10 mouse cellular contexts compared by ENCODE assay signal in the genomic region with DNA sequence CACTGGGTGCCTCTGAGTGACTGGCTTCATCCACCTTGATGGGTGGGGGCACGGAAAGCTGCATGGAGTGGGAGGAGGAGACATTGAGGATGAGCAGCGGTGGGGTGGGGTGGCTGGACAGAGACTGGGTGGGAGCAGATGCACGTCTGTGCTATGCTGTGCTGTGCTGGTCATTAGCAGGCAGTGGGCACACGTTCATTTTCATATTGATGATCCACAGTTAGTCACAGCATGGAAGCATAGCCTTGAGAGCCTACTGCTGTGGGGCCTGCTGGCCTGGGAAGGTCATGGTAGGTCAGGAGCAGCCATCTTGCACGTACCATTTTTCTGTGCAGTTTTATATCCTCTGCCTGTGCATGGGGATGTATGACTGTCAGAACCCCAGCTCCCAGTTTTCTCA. TPM values are rescaled to one million over a fixed set of nuclear protein-coding genes. Genes with fewer than 3 reads are reported as not detected.
DNase-seq lines count a peak whose midpoint lies in the region; ATAC-seq and TF ChIP-seq lines count a peak whose summit lies in the region.
"Had no signal": no experiment of that assay in that cellular context is flagged by ENCODE, and none has a peak within 500 bp of the region (broad histone marks: within the 10 kb centered on the region; RNA-seq: fewer than 3 reads in every experiment).

No protein-coding gene starts in this region.

- H3K36me3 ChIP-seq in hindbrain, embryonic 15.5 days = no peaks in the 10 kb centered on the region
- no peaks in the 10 kb centered on the region for H3K36me3 ChIP-seq in hindbrain, embryonic 11.5 days (ENCODE audit: control insufficient read depth, insufficient read depth, low read length)
- no peaks in the 10 kb centered on the region for H3K36me3 ChIP-seq in midbrain, embryonic 12.5 days
- 0 out of 2 replicates have a peak, but pooled peaks cover 2% of the 10 kb centered on the region for H3K36me3 ChIP-seq in midbrain, postnatal 0 days (ENCODE audit: insufficient read depth, low read length)
- H3K36me3 ChIP-seq in intestine, postnatal 0 days (ENCODE audit: control insufficient read depth, insufficient read depth) = peaks cover 10% of the 10 kb centered on the region; the same call in 1 of the 2 replicates

- ATAC-seq in hindbrain, embryonic 15.5 days (ENCODE audit: low FRiP score, low read depth) = no peak
- ATAC-seq in hindbrain, embryonic 11.5 days (ENCODE audit: low FRiP score) = no peak
- ATAC-seq in midbrain, embryonic 12.5 days (ENCODE audit: low FRiP score, low read depth) = no peak
- no peak for ATAC-seq in midbrain, postnatal 0 days (ENCODE audit: low FRiP score)
- ATAC-seq in intestine, postnatal 0 days = no peak

- H3K27ac ChIP-seq in hindbrain, embryonic 15.5 days (replicated peaks) = peak overlapping the region; percentile 27; the same call in 1 of the 2 replicates
- H3K27ac ChIP-seq in hindbrain, embryonic 11.5 days (ENCODE audit: low read depth, low read length) = no peak overlapping the region
- peak overlapping the region; percentile 10; the same call in 1 of the 2 replicates for H3K27ac ChIP-seq in midbrain, embryonic 12.5 days (replicated peaks)
- H3K27ac ChIP-seq in midbrain, postnatal 0 days (ENCODE audit: low read depth, low read length) = no peak overlapping the region
- peak overlapping the region; percentile 57; the same call in 1 of the 2 replicates for H3K27ac ChIP-seq in intestine, postnatal 0 days (ENCODE audit: low read depth, low read length)

- no peak overlapping the region for H3K4me3 ChIP-seq in hindbrain, embryonic 15.5 days
- H3K4me3 ChIP-seq in hindbrain, embryonic 11.5 days (ENCODE audit: low read depth, low read length) = no peak overlapping the region
- no peak overlapping the region for H3K4me3 ChIP-seq in midbrain, embryonic 12.5 days
- no peak overlapping the region for H3K4me3 ChIP-seq in midbrain, postnatal 0 days (ENCODE audit: low read depth, low read length)
- no peak overlapping the region for H3K4me3 ChIP-seq in intestine, postnatal 0 days (ENCODE audit: low read depth, low read length)

- WGBS in hindbrain, embryonic 15.5 days = 60% methylated on average over 5 of the region's 5 CpGs
- WGBS in hindbrain, embryonic 11.5 days = 66% methylated on average over 5 of the region's 5 CpGs
- WGBS in midbrain, embryonic 12.5 days = 82% methylated on average over 5 of the region's 5 CpGs
- 61% methylated on average over 5 of the region's 5 CpGs for WGBS in midbrain, postnatal 0 days
- 71% methylated on average over 5 of the region's 5 CpGs for WGBS in intestine, postnatal 0 days

- no peak overlapping the region for H3K9ac ChIP-seq in hindbrain, embryonic 15.5 days
- H3K9ac ChIP-seq in hindbrain, embryonic 11.5 days (ENCODE audit: low read depth, low read length) = no peak overlapping the region
- H3K9ac ChIP-seq in midbrain, embryonic 12.5 days (replicated peaks) = no peak overlapping the region
- H3K9ac ChIP-seq in midbrain, postnatal 0 days (replicated peaks; ENCODE audit: low read length, poor library complexity, severe bottlenecking) = no peak overlapping the region
- no peak overlapping the region for H3K9ac ChIP-seq in intestine, postnatal 0 days (ENCODE audit: low read depth, low read length)

- no peaks in the 10 kb centered on the region for H3K27me3 ChIP-seq in hindbrain, embryonic 15.5 days
- no peaks in the 10 kb centered on the region for H3K27me3 ChIP-seq in hindbrain, embryonic 11.5 days (ENCODE audit: control insufficient read depth, insufficient read depth, low read length)
- no peaks in the 10 kb centered on the region for H3K27me3 ChIP-seq in midbrain, embryonic 12.5 days
- no peaks in the 10 kb centered on the region for H3K27me3 ChIP-seq in midbrain, postnatal 0 days (ENCODE audit: insufficient read depth, low read length)
- H3K27me3 ChIP-seq in intestine, postnatal 0 days (replicated peaks; ENCODE audit: control insufficient read depth, insufficient read depth, low read length) = no peaks in the 10 kb centered on the region

- H3K4me2 ChIP-seq in hindbrain, embryonic 15.5 days = no peak overlapping the region
- H3K4me2 ChIP-seq in hindbrain, embryonic 11.5 days (replicated peaks; ENCODE audit: low read depth, low read length) = no peak overlapping the region
- H3K4me2 ChIP-seq in midbrain, embryonic 12.5 days (replicated peaks) = no peak overlapping the region
- H3K4me2 ChIP-seq in midbrain, postnatal 0 days (ENCODE audit: low read depth, low read length, poor library complexity, severe bottlenecking) = no peak overlapping the region
- H3K4me2 ChIP-seq in intestine, postnatal 0 days (replicated peaks; ENCODE audit: low read depth) = no peak overlapping the region

- H3K4me1 ChIP-seq in hindbrain, embryonic 15.5 days (replicated peaks) = peaks cover 69% of the 10 kb centered on the region
- H3K4me1 ChIP-seq in hindbrain, embryonic 11.5 days (replicated peaks; ENCODE audit: control insufficient read depth, insufficient read depth, low read length) = peaks cover 17% of the 10 kb centered on the region
- H3K4me1 ChIP-seq in midbrain, embryonic 12.5 days = peaks cover 54% of the 10 kb centered on the region
- peaks cover 3% of the 10 kb centered on the region; the same call in 1 of the 2 replicates for H3K4me1 ChIP-seq in midbrain, postnatal 0 days (ENCODE audit: insufficient read depth, low read length)
- H3K4me1 ChIP-seq in intestine, postnatal 0 days (replicated peaks; ENCODE audit: control insufficient read depth, insufficient read depth, low read length) = peaks cover 33% of the 10 kb centered on the region

- TF ChIP-seq CTCF in midbrain, postnatal 0 days (IDR thresholded peaks at IDR 0.05) = no peak
- TF ChIP-seq CTCF in intestine, postnatal 0 days (IDR thresholded peaks at IDR 0.05; ENCODE audit: low read depth) = no peak

- DNase-seq in hindbrain, embryonic 11.5 days (ENCODE audit: low spot score) = no peak
- no peak for DNase-seq in midbrain, postnatal 0 days (ENCODE audit: low spot score)
- no peak for DNase-seq in cerebellum, postnatal 10 days
- no peak for DNase-seq in gastrocnemius, adult 8-10 months (ENCODE audit: low spot score in 2 of 2)
- DNase-seq: cerebellum, adult 9-11 months; gastrocnemius, postnatal 25 days; kidney, postnatal 4 days had no signal

- no peaks in the 10 kb centered on the region for H3K9me3 ChIP-seq in hindbrain, embryonic 15.5 days
- H3K9me3 ChIP-seq in hindbrain, embryonic 11.5 days (ENCODE audit: control insufficient read depth, low read length) = no peaks in the 10 kb centered on the region
- H3K9me3 ChIP-seq in midbrain, embryonic 12.5 days = no peaks in the 10 kb centered on the region
- no peaks in the 10 kb centered on the region for H3K9me3 ChIP-seq in midbrain, postnatal 0 days (ENCODE audit: low read length)
- H3K9me3 ChIP-seq in intestine, postnatal 0 days (ENCODE audit: control insufficient read depth) = no peaks in the 10 kb centered on the region

RNA-seq across cellular contexts. Expression of gene Capzb, which starts 56.0 kb away (rescaled TPM):
- polyA plus RNA-seq in hindbrain, embryonic 15.5 days (2015; fragmentation: Nextera tagmentation; extraction: Ambion mirVana) = 331 and 334 TPM in 2 replicates
- polyA plus RNA-seq in hindbrain, embryonic 11.5 days (2014; fragmentation: Nextera tagmentation; extraction: Ambion mirVana) = 239 and 255 TPM in 2 replicates
- 312 and 337 TPM in 2 replicates for polyA plus RNA-seq in midbrain, embryonic 12.5 days (2016; fragmentation: Nextera tagmentation; extraction: Ambion mirVana)
- 84.0 and 108 TPM in 2 replicates for total RNA-seq in midbrain, postnatal 0 days (2014; rRNA removed)
- 308 and 309 TPM in 2 replicates for polyA plus RNA-seq in midbrain, postnatal 0 days (2015; fragmentation: Nextera tagmentation; extraction: Ambion mirVana)
- 299 and 306 TPM in 2 replicates for polyA plus RNA-seq in intestine, postnatal 0 days (2015; fragmentation: Nextera tagmentation; extraction: Ambion mirVana)
- total RNA-seq in gastrocnemius, adult 8-10 months (2022) = 100 to 1,000 TPM; 439 to 500 (median 472) TPM

Comparison
In these comparisons a context has a peak if more than half of its experiments do, and no peak if none do; other contexts are left out.
1. H3K27ac ChIP-seq: peak in hindbrain, embryonic 15.5 days (single experiment), midbrain, embryonic 12.5 days (single experiment) and intestine, postnatal 0 days (single experiment); none in hindbrain, embryonic 11.5 days (single experiment) and midbrain, postnatal 0 days (single experiment).